Mouse (Mus musculus) embryonic fibroblast, embryonic 13.5 days (primary cell): ENCODE measurements around the gene Dclk3.

ENCODE experiments used
- CTCF ChIP-seq: IDR thresholded peaks from 2 replicates; pipeline ENCODE4 v1.5.1; 2011; ENCODE audit warnings: mild to moderate bottlenecking, control low read depth, low read length, moderate library complexity, borderline replicate concordance; ENCODE audit not compliant: insufficient read depth
- POLR2A ChIP-seq: IDR thresholded peaks from 2 replicates; pipeline ENCODE4 v1.6.1; 2011; ENCODE audit warnings: low read depth, mild to moderate bottlenecking, control low read depth, low read length, moderate library complexity

GRCm38 (mm10) chr9:111408012-111408411 is 30.9 kb upstream of the Dclk3 start:
- no peak for TF ChIP-seq CTCF
- no peak for TF ChIP-seq POLR2A
